Comparison of ENCODE assay signal across 8 mouse cellular contexts in the genomic region with DNA sequence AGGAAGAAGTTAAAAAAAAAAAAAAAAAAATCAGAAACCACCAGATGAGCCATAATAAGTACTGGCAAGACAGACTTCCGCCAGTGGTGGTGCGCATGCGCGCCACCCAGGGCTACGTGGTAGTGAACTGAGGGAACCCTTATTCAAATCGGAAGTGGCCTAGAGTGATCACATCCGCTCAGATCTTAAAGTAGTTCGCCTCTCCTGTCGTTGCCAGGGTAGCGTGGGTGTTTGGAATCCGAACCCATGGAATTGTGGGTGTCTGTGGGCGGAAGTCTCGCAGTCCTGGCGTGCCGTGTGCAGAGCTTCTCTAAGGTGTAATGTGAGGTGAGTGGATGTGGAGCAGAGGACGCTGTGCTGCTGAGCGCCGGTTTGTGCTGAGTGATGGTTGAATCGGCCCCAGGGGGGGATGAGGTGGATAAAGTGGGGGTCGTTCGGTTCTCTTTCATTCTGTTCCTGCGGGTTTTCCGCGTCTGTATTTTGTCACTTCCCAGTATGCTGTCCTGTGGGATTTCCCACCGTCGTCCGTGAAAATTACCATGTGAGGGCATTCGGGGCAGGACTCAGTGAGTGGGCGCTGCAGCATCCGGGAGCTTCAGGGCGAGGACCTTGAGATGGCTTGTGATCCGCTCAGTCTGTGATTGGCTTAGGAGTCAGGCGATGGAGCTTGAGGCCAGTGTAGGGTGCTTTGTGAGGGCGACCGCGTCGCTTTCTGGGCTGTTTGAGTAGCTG. TPM values are rescaled to one million over a fixed set of nuclear protein-coding genes. Genes with fewer than 3 reads are reported as not detected.
DNase-seq lines count a peak whose midpoint lies in the region; ATAC-seq and TF ChIP-seq lines count a peak whose summit lies in the region.

Gene Zfp719 (plus strand): TSS at position 171 of the 732 bp plus-strand sequence.

- H3K36me3 ChIP-seq in ES-Bruce4 (ENCODE audit: control insufficient read depth, insufficient read depth, low read length, poor library complexity, severe bottlenecking) = peaks cover 7% of the 10 kb centered on the region
- H3K36me3 ChIP-seq in forebrain, embryonic 13.5 days (ENCODE audit: poor library complexity, severe bottlenecking) = peaks cover 14% of the 10 kb centered on the region
- peaks cover 8% of the 10 kb centered on the region for H3K36me3 ChIP-seq in liver, postnatal 0 days (replicated peaks; ENCODE audit: insufficient read depth, low read length)
- H3K36me3 ChIP-seq in neural tube, embryonic 14.5 days (ENCODE audit: control insufficient read depth, insufficient read depth, low read length) = peaks cover 18% of the 10 kb centered on the region

- ATAC-seq in cerebellum, adult (ENCODE audit: insufficient number of reproducible peaks, low FRiP score, low TSS enrichment) = peak; percentile 97
- ATAC-seq in forebrain, embryonic 13.5 days = peak; percentile 99
- peak; percentile 98 for ATAC-seq in liver, postnatal 0 days
- ATAC-seq in neural tube, embryonic 14.5 days (ENCODE audit: low read depth) = peak; percentile 98

- TF ChIP-seq CTCF in ES-Bruce4 (IDR thresholded peaks at IDR 0.05; ENCODE audit: low read depth, low read length) = no peak
- TF ChIP-seq CTCF in liver, postnatal 0 days (IDR thresholded peaks at IDR 0.05; ENCODE audit: low read depth) = no peak

- TF ChIP-seq POLR2A in ES-Bruce4 (IDR thresholded peaks at IDR 0.05; ENCODE audit: insufficient read depth, low read length) = peak; percentile 86

- no peaks in the 10 kb centered on the region for H3K27me3 ChIP-seq in ES-Bruce4 (ENCODE audit: control insufficient read depth, insufficient read depth, low read length, poor library complexity, severe bottlenecking)
- no peaks in the 10 kb centered on the region for H3K27me3 ChIP-seq in forebrain, embryonic 13.5 days
- H3K27me3 ChIP-seq in liver, postnatal 0 days (ENCODE audit: insufficient read depth, low read length) = no peaks in the 10 kb centered on the region
- H3K27me3 ChIP-seq in neural tube, embryonic 14.5 days (ENCODE audit: control insufficient read depth, insufficient read depth, low read length) = no peaks in the 10 kb centered on the region

- H3K9ac ChIP-seq in ES-Bruce4 (ENCODE audit: low read depth, poor library complexity, severe bottlenecking) = peak within 1 kb of the TSS; percentile 62
- peak within 1 kb of the TSS; percentile 75 for H3K9ac ChIP-seq in forebrain, embryonic 13.5 days
- H3K9ac ChIP-seq in liver, postnatal 0 days (replicated peaks) = peak within 1 kb of the TSS; percentile 66
- H3K9ac ChIP-seq in neural tube, embryonic 14.5 days (replicated peaks; ENCODE audit: low read depth, low read length) = peak within 1 kb of the TSS; percentile 73

- peaks cover 2% of the 10 kb centered on the region for H3K4me1 ChIP-seq in ES-Bruce4 (ENCODE audit: control insufficient read depth, insufficient read depth, low read length)
- peaks cover 20% of the 10 kb centered on the region for H3K4me1 ChIP-seq in forebrain, embryonic 13.5 days
- peaks cover 6% of the 10 kb centered on the region; the same call in 1 of the 2 replicates for H3K4me1 ChIP-seq in liver, postnatal 0 days (ENCODE audit: insufficient read depth)
- H3K4me1 ChIP-seq in neural tube, embryonic 14.5 days (ENCODE audit: control insufficient read depth, insufficient read depth, low read length) = peaks cover 12% of the 10 kb centered on the region

- no peaks in the 10 kb centered on the region for H3K9me3 ChIP-seq in ES-Bruce4 (replicated peaks; ENCODE audit: control insufficient read depth, insufficient read depth, low read length, poor library complexity, severe bottlenecking)
- no peaks in the 10 kb centered on the region for H3K9me3 ChIP-seq in forebrain, embryonic 13.5 days (replicated peaks)
- no peaks in the 10 kb centered on the region for H3K9me3 ChIP-seq in liver, postnatal 0 days (ENCODE audit: low read length)
- no peaks in the 10 kb centered on the region for H3K9me3 ChIP-seq in neural tube, embryonic 14.5 days (ENCODE audit: control insufficient read depth, low read length)

- under 1% methylated on average over 37 of the region's 37 CpGs for WGBS in forebrain, embryonic 13.5 days
- under 1% methylated on average over 37 of the region's 37 CpGs for WGBS in large intestine, adult 2 months
- WGBS in liver, postnatal 0 days (ENCODE audit: insufficient replicate concordance) = under 1% methylated on average over 37 of the region's 37 CpGs
- WGBS in neural tube, embryonic 14.5 days = under 1% methylated on average over 37 of the region's 37 CpGs

- peak within 1 kb of the TSS; percentile 78 for H3K4me2 ChIP-seq in forebrain, embryonic 13.5 days
- H3K4me2 ChIP-seq in liver, postnatal 0 days (ENCODE audit: low read depth, low read length) = peak within 1 kb of the TSS; percentile 69
- H3K4me2 ChIP-seq in neural tube, embryonic 14.5 days (ENCODE audit: low read depth, low read length) = peak within 1 kb of the TSS; percentile 69

- intact Hi-C loops in heart, postnatal 10 days (cut with DNase I) = loop anchor here (2.0 to 5.0 kb wide), 4 partner anchors 17 to 887 kb away; partner anchors contain the start of genes Ctu1, Vsig10l, Zfp658 and Zfp975

- TF ChIP-seq EP300 in ES-Bruce4 (IDR thresholded peaks at IDR 0.05; ENCODE audit: insufficient read depth, low read depth, low read length) = 0 out of 2 replicates have a peak, but pooled peaks have one; percentile 16
- peak; percentile 48; the same call in 1 of the 2 replicates for TF ChIP-seq EP300 in liver, postnatal 0 days (IDR thresholded peaks at IDR 0.05; ENCODE audit: low read depth)

- peak; percentile 92 for DNase-seq in heart, postnatal 10 days
- DNase-seq in large intestine, adult 2 months (ENCODE audit: low read depth, low spot score) = peak; percentile 98
- peak; percentile 87 for DNase-seq in liver, postnatal 0 days
- DNase-seq in testis, postnatal 10 days (ENCODE audit: low spot score) = peak; percentile 90

- H3K27ac ChIP-seq in ES-Bruce4 (ENCODE audit: insufficient read depth, low read length) = peak within 1 kb of the TSS; percentile 39
- peak within 1 kb of the TSS; percentile 85 for H3K27ac ChIP-seq in forebrain, embryonic 13.5 days
- peak within 1 kb of the TSS; percentile 66 for H3K27ac ChIP-seq in liver, postnatal 0 days (ENCODE audit: low read depth)
- H3K27ac ChIP-seq in neural tube, embryonic 14.5 days (ENCODE audit: low read depth, low read length) = peak within 1 kb of the TSS; percentile 81

- H3K4me3 ChIP-seq in ES-Bruce4 (ENCODE audit: low read depth, low read length) = peak within 1 kb of the TSS; percentile 93
- H3K4me3 ChIP-seq in forebrain, embryonic 13.5 days = peak within 1 kb of the TSS; percentile 74
- peak within 1 kb of the TSS; percentile 59 for H3K4me3 ChIP-seq in liver, postnatal 0 days (ENCODE audit: low read depth, low read length)
- H3K4me3 ChIP-seq in neural tube, embryonic 14.5 days (ENCODE audit: low read depth, low read length) = peak within 1 kb of the TSS; percentile 70

RNA-seq across cellular contexts. Expression of gene Zfp719, which starts in this region (rescaled TPM):
- 6.9 and 9.4 TPM in 2 replicates for polyA plus RNA-seq in ES-Bruce4 (2011; ENCODE audit: insufficient read depth, insufficient read length, low read depth, missing spikeins)
- polyA plus RNA-seq in forebrain, embryonic 13.5 days (2015; fragmentation: Nextera tagmentation; extraction: Ambion mirVana) = 13.2 and 16.0 TPM in 2 replicates
- total RNA-seq in heart, postnatal 10 days (2021) = 1 to 10 TPM; 9.2 to 9.5 TPM
- polyA plus RNA-seq in large intestine, adult 2 months (2012; rRNA removed) = 0.98 and 1.7 TPM in 2 replicates
- polyA plus RNA-seq in liver, postnatal 0 days (2015; fragmentation: Nextera tagmentation; extraction: Ambion mirVana) = 1.3 TPM in 2 replicates
- polyA plus RNA-seq in neural tube, embryonic 14.5 days (2014; fragmentation: Nextera tagmentation; extraction: Ambion mirVana) = 16.5 and 19.8 TPM in 2 replicates

Comparison
In these comparisons a context has a peak if more than half of its experiments do, and no peak if none do; other contexts are left out.
1. Peak in every context shown above with its lines: DNase-seq, ATAC-seq, H3K4me3 ChIP-seq and H3K27ac ChIP-seq.